Mouse (Mus musculus) cerebellum, adult 2 months (tissue): Measurements from ENCODE around the gene Fbxl3.

Experiments used
- CTCF ChIP-seq: fragments of 200-500 bp; IDR thresholded peaks from 2 replicates; pipeline ENCODE4 v1.5.1; 2011; ENCODE audit warnings: low read depth, mild to moderate bottlenecking, control low read depth, low read length, moderate library complexity, borderline replicate concordance; ENCODE audit not compliant: insufficient read depth
- POLR2A ChIP-seq: fragments of 200-500 bp; IDR thresholded peaks from 2 replicates; pipeline ENCODE4 v1.6.1; 2011; ENCODE audit warnings: low read length, control low read depth, borderline replicate concordance; ENCODE audit not compliant: insufficient read depth

GRCm38 (mm10) chr14:103109971-103110370, 10.6 kb upstream of the Fbxl3 start:
- TF ChIP-seq POLR2A (no peak), CTCF (no peak)
